Mouse (Mus musculus) CH12F3 (cell line): Measurements from ENCODE around the gene Kirrel3.

Source experiments
- in situ Hi-C: fragments of 300-500 bp; cut with MboI; formaldehyde crosslinking; loops from 2 replicates; pipeline ENCODE4 v1.14.3; 2020; ENCODE audit warnings: low sequenced_read_pairs

Gene Kirrel3

GRCm38 (mm10) chr9:34498126-34498525 is 12.4 kb downstream of the Kirrel3 start:
- in situ Hi-C loops, result loop anchor here (25.0 kb wide), 1 partner anchor 1236 kb away; no protein-coding TSS in a partner anchor

DNA sequence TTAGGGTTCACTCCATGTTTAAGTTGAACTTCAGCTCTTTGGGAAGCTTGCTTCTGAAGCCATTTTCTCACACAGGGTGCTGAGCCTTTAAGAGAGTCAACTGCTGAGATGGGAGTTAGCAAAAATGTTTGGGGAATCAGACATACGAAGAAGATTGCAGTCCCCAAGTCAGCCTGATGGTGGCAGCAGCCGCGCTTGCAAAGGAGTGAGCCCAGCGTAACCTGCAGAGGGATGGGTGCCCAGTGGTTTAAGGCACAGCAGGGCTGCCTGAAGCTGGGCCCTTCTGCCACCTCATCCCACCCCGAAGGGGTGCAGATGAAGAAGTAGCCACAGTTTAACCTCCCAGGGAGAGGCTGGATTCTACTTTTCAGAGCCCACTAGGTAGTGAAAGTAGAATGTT is 13.0 kb downstream of the Kirrel3 start:
- in situ Hi-C loops, result loop anchor here (25.0 kb wide), 1 partner anchor 1236 kb away; no protein-coding TSS in a partner anchor

DNA sequence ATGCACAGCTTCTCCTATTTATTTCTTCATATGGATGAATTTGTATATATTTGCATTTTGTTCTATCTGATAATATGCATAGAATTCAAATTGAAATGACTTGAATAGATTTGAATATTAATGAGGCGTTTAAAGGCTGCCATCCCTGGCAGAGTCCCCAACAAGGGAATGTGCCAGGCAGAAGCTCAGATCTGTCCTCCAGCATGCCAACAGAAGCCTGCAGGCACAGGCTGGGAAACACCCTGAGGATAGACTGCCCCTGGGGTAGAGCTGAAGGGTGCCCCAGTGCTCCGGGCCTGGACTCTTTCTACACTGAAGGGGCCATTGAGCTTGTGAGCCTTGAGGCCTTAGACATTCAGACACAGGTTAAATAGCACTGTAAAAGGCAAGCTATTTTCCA is 21.5 kb downstream of the Kirrel3 start:
- in situ Hi-C loops, result no loop called here

DNA sequence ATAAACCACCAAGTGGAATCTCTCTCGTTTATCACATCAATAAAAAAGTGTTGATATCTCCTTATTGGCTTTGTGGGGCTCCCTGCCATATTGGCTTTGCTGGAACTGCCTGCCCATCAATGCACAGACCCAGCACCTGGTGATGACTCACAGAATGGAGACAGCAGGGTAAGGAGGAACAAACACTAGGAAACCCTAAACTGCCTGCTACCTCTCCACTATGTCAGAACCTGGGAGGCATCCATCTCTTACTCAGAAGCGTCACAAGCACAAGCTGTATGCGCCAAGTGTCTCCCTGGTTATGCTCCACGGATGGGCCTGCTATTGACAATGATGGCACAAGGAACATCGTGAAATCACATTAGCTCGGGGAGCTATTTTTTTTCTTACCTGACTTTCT is 33.2 kb downstream of the Kirrel3 start:
- in situ Hi-C loops, result no loop called here

DNA sequence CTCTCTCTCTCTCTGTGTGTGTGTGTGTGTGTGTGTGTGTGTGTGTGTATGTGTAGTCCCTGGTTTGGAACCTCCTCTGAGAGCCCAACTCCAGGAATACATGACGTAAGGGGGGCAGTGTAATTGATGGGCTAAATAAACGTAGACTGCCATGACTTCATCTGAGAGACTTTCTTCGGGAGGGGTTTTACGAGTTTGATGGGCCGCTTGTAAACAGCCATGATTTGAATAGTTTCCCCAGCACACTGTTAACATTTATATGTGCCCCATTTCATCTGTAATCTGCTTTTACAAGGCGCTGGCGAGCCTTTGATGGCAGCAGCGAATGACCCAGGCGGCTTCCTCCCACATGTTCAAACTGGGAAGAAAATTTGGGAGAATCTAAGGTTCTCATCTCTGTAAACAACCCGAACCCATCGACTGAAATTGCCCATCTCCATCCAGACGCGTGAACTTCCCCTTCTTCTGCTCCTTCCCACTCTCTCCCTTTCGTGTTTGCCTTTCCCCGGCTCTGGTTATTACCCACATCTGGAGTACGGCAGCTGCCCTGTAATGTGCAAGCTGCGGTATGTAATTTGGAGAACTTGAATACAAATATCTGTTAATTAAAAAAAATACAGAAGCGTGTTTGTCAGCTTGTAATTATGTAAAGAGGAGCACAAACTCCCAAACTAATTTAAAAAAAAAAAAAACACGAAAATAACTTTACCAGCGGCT is 34.7 kb downstream of the Kirrel3 start:
- in situ Hi-C loops, result no loop called here

- in situ Hi-C loops, result no loop called here
These were observed 40.0 kb downstream of the Kirrel3 start for GRCm38 (mm10) chr9:34525695-34526094.

GRCm38 (mm10) chr9:34538591-34539335 is 53.1 kb downstream of the Kirrel3 start:
- in situ Hi-C loops, result no loop called here

DNA sequence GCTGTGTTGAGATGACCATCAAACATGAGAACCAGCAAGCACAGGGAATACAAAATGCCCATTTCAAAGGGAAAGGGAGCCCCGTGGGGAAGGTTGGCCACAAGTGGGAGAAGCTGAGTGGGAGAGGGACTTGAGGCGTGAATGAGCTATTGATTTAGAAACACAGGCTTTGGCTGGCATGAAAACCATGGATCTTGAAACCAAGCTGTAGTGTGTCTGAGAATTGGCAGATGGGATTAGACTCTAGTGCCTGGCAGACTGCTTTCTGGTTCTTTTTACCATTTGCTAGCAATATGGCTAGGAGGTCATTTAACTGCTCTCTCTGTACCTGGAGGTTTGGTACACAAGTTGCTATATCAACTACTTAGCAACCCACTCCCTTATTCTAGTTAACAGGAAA is 56.2 kb downstream of the Kirrel3 start:
- in situ Hi-C loops, result no loop called here

DNA sequence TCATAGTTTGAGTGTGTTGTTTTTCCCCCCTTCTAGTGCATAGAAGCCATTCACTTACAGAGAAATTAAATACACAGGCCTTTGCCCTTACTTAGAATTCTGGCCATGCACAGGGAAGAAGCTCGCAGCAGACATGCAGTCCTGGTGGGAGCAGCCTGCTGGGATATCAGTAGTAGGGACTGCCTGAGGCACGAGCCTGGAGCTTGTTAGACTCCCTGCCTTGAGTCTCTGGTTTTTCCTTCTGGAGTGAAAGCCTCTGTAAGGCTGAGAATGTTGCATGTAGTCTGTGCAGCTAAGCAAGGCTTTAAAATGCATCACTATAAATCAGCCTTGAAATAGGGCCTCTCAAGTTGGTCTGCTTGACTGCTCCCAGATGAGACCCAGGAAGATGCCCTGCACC is 70.0 kb downstream of the Kirrel3 start:
- in situ Hi-C loops, result no loop called here

- in situ Hi-C loops, result no loop called here
These were observed 72.2 kb downstream of the Kirrel3 start for GRCm38 (mm10) chr9:34557846-34558245.

- in situ Hi-C loops, result no loop called here
These were observed 72.7 kb downstream of the Kirrel3 start for GRCm38 (mm10) chr9:34558291-34558899.

DNA sequence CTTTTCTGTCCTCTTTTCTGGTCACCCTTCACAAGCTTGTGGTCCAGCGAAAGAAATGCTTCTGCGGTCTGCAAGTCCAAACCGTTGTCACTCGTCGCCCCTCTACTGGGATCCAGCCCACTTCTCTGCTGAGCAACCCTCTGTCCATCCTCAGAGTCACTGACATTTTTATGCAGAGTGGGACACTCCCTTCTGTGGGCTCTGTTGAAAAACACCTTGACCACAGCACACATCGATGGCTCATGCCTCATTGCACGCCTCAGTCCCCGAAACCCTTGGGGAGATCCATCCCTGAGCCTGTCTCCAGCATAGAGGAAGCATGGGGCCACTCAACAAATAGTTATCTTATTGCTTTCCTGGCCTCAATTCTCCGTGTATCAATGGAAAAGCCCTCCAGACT is 73.4 kb downstream of the Kirrel3 start:
- in situ Hi-C loops, result no loop called here

- in situ Hi-C loops, result no loop called here
These were observed 75.6 kb downstream of the Kirrel3 start for GRCm38 (mm10) chr9:34561281-34561680.

- in situ Hi-C loops, result no loop called here
These were observed 76.8 kb downstream of the Kirrel3 start for GRCm38 (mm10) chr9:34562437-34563000.

DNA sequence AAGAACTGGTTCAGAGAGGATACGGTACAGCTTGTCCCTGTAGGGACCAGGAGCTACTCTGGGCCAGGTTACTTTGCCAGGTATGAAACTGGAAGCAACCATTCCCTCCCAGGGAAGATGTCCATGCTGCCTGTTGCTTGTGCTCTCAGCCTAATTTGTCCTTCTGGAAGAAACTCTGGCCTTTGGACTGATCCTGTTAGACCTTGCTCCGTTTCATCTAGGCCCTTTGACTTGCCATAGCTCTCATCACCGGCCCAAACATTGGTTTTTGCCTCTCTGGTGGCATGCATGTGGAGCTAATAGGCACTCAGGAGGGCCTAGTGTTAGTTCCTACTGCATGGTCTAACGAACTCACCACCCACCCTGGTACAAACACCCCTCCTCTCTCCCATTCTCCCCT is 88.2 kb downstream of the Kirrel3 start:
- in situ Hi-C loops, result no loop called here

- in situ Hi-C loops, result no loop called here
These were observed 88.9 kb downstream of the Kirrel3 start for GRCm38 (mm10) chr9:34574611-34575010.

GRCm38 (mm10) chr9:34579174-34579573 is 93.5 kb downstream of the Kirrel3 start:
- in situ Hi-C loops, result no loop called here

GRCm38 (mm10) chr9:34580059-34580458 is 94.4 kb downstream of the Kirrel3 start:
- in situ Hi-C loops, result no loop called here

DNA sequence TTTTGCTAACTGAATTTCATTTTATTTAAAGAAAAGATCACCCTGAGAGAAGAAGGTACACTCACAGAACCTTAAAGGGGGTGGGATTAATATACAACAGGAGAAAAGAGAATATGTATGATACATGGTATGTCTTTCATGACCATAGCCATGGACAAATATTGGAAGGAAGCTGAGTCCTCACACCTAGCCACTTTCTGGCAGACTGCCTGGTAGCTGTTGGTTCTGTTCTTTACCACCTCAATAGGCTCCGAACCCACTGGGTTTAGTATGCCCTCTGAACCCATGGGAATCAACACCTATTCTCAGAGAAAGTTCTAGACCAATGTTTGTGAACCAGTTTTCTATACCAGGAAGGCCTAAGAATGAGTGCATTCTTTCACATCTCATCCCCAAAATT is 96.8 kb downstream of the Kirrel3 start:
- in situ Hi-C loops, result no loop called here

- in situ Hi-C loops, result no loop called here
These were observed 99.8 kb downstream of the Kirrel3 start for GRCm38 (mm10) chr9:34585487-34585886.

DNA sequence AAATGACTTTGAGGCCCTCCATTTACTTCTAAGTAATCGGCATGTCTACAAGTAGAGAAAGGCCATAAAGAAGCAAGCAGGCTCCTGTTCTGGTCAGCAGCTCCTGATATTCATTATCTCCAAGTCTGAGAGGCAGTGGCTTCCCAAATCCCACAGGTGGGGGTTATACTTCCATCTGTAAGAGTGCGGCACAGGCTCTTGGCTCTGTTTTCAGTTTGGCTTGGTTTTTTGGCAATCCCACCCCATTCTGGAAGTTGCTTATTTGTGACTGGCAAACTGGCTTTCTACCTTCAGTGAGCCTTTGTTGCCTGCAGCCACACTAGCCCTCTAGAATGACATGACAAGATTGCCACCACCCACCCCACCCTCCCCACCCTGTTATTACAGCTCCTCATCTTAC is 100.4 kb downstream of the Kirrel3 start:
- in situ Hi-C loops, result no loop called here

DNA sequence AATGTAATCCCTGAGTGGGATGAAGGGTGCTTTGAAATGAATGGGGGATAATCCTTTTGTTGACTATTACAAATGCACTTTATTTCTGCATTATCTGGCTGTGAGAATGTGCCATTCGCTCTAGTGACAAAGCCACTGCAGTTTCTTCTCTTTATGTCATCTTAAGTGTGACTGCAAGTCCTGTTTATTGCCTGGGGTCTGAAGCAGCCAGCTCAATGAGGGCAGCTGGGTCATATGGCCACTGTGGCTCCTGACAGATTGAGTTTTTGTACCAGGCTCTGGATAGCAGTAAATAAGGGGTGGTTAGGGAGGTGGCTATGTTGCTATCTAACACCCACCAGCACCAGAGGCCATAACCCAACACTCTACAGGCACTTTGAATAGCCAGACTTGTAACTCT is 104.1 kb downstream of the Kirrel3 start:
- in situ Hi-C loops, result no loop called here
